Mouse (Mus musculus): ENCODE data around the gene Coro6.

- TF ChIP-seq POLR2A (IDR thresholded peaks at IDR 0.05; ENCODE audit: borderline replicate concordance, low read depth, low read length) (no peak), CTCF (IDR thresholded peaks at IDR 0.05; ENCODE audit: low read depth, low read length) (no peak)
Observed at GRCm38 (mm10) chr11:77423175-77423859, 38.9 kb upstream of the Coro6 start.
